Mouse (Mus musculus) lung, embryonic 15.5 days (tissue): ENCODE measurements at regions not wholly inside any gene's neighbourhood (a gene's known extent, or its start where the extent isn't known, plus 50 kb on each side); places are given as distances from the start of the nearest gene placed in this dataset.

Source experiments
- ATAC-seq: fragments of 200-750 bp; cut with Nextera tagmentation; 2 replicates; pipeline ENCODE4 v1.8.0; 2017; ENCODE audit warnings: moderate number of reproducible peaks, borderline replicate concordance; ENCODE audit not compliant: low FRiP score, low TSS enrichment; ENCODE audit errors: extremely low read depth
- H3K27ac ChIP-seq: fragments of 300-500 bp; sonication (generic); 2 replicates; pipeline ENCODE4 v1.5.1; 2015; ENCODE audit warnings: moderate library complexity, mild to moderate bottlenecking, inconsistent platforms
- H3K27me3 ChIP-seq: fragments of 300-500 bp; sonication (generic); 2 replicates; pipeline ENCODE4 v1.6.1; 2015; ENCODE audit warnings: inconsistent platforms
- H3K36me3 ChIP-seq: fragments of 300-500 bp; sonication (generic); 2 replicates; pipeline ENCODE4 v1.6.1; 2015; ENCODE audit warnings: inconsistent platforms
- H3K4me1 ChIP-seq: fragments of 300-500 bp; sonication (generic); 2 replicates; pipeline ENCODE4 v1.6.1; 2015; ENCODE audit warnings: inconsistent platforms
- H3K4me2 ChIP-seq: fragments of 300-500 bp; sonication (generic); 2 replicates; pipeline ENCODE4 v1.6.1; 2015; ENCODE audit warnings: inconsistent platforms, mild to moderate bottlenecking, moderate library complexity
- H3K4me3 ChIP-seq: fragments of 300-500 bp; sonication (generic); 2 replicates; pipeline ENCODE4 v1.5.1; 2015; ENCODE audit warnings: mild to moderate bottlenecking, inconsistent platforms
- H3K9ac ChIP-seq: fragments of 300-500 bp; sonication (generic); 2 replicates; pipeline ENCODE4 v1.6.1; 2015; ENCODE audit warnings: inconsistent platforms
- H3K9me3 ChIP-seq: fragments of 300-500 bp; sonication (generic); 2 replicates; pipeline ENCODE4 v1.6.1; 2016; ENCODE audit warnings: inconsistent platforms
- WGBS: fragments of 180-500 bp; shearing (Covaris S2); methylation state at CpG from one replicate; pipeline ENCODE4 v1.1.7; 2015; 5-methylcytosine and 5-hydroxymethylcytosine counted together

GRCm38 (mm10) chr2:61013006-61013405, 50.0 kb upstream of the Rbms1 start:
- Histone ChIP-seq H3K9me3 (no peaks in the 10 kb centered on the region), H3K4me2 (no peak overlapping the region), H3K9ac (no peak overlapping the region), H3K4me1 (no peaks in the 10 kb centered on the region), H3K4me3 (no peak overlapping the region), H3K36me3 (no peaks in the 10 kb centered on the region), H3K27ac (no peak overlapping the region), H3K27me3 (no peaks in the 10 kb centered on the region)
- WGBS, result 25% methylated on average over 6 of the region's 6 CpGs
- no peak for ATAC-seq
